Mouse (Mus musculus) hindbrain, embryonic 14.5 days (tissue): ENCODE data around the gene Gpc6. TPM values are rescaled to one million over a fixed set of nuclear protein-coding genes. Genes with fewer than 3 reads are reported as not detected.

Experiments used
- ATAC-seq: fragments of 200-750 bp; cut with Nextera tagmentation; 2 replicates; pipeline ENCODE4 v1.8.0; 2017; ENCODE audit warnings: moderate number of reproducible peaks, mild to moderate bottlenecking, moderate TSS enrichment, moderate library complexity; ENCODE audit not compliant: low FRiP score
- DNase-seq: peaks from one replicate; pipeline ENCODE4 v3.0.0-alpha.2; 2015; ENCODE audit warnings: low spot score
- H3K27ac ChIP-seq: fragments of 300-500 bp; sonication (generic); 2 replicates; pipeline ENCODE4 v1.5.1; 2014; ENCODE audit warnings: mild to moderate bottlenecking, moderate library complexity
- H3K27me3 ChIP-seq: fragments of 300-500 bp; sonication (generic); 2 replicates; pipeline ENCODE4 v1.6.1; 2014; ENCODE audit warnings: mild to moderate bottlenecking, low read length, mixed read lengths; ENCODE audit not compliant: control insufficient read depth, insufficient read depth
- H3K36me3 ChIP-seq: fragments of 300-500 bp; sonication (generic); replicated peaks from 2 replicates; pipeline ENCODE4 v1.6.1; 2014; ENCODE audit not compliant: control insufficient read depth, insufficient read depth
- H3K4me1 ChIP-seq: fragments of 300-500 bp; sonication (generic); replicated peaks from 2 replicates; pipeline ENCODE4 v1.6.1; 2014; ENCODE audit warnings: antibody characterized with exemption, low read length, mixed read lengths; ENCODE audit not compliant: control insufficient read depth, insufficient read depth
- H3K4me2 ChIP-seq: fragments of 300-500 bp; sonication (generic); replicated peaks from 2 replicates; pipeline ENCODE4 v1.6.1; 2014; ENCODE audit warnings: mild to moderate bottlenecking, moderate library complexity
- H3K4me3 ChIP-seq: fragments of 300-500 bp; sonication (generic); replicated peaks from 2 replicates; pipeline ENCODE4 v1.5.1; 2014; ENCODE audit warnings: mild to moderate bottlenecking, low read length
- H3K9ac ChIP-seq: fragments of 300-500 bp; sonication (generic); 2 replicates; pipeline ENCODE4 v1.6.1; 2014
- H3K9me3 ChIP-seq: fragments of 300-500 bp; sonication (generic); 2 replicates; pipeline ENCODE4 v1.6.1; 2016; ENCODE audit warnings: low read length; ENCODE audit not compliant: control insufficient read depth
- WGBS: fragments of 180-500 bp; shearing (Covaris S2); extraction: QIAGEN DNeasy Blood & Tissue Kit; methylation state at CpG from one replicate; pipeline ENCODE4 v1.1.7; 2014; 5-methylcytosine and 5-hydroxymethylcytosine counted together
- polyA plus RNA-seq: library from polyadenylated mRNA; unstranded; fragments of >200 nt; fragmentation: Nextera tagmentation; extraction: Ambion mirVana; gene quantifications from 2 replicates; pipeline ENCODE4 v1.2.1, GENCODE M21; 2014

The Gpc6 gene
- polyA plus RNA-seq, 1 experiment from 2014 or later: 18.6 TPM

DNA sequence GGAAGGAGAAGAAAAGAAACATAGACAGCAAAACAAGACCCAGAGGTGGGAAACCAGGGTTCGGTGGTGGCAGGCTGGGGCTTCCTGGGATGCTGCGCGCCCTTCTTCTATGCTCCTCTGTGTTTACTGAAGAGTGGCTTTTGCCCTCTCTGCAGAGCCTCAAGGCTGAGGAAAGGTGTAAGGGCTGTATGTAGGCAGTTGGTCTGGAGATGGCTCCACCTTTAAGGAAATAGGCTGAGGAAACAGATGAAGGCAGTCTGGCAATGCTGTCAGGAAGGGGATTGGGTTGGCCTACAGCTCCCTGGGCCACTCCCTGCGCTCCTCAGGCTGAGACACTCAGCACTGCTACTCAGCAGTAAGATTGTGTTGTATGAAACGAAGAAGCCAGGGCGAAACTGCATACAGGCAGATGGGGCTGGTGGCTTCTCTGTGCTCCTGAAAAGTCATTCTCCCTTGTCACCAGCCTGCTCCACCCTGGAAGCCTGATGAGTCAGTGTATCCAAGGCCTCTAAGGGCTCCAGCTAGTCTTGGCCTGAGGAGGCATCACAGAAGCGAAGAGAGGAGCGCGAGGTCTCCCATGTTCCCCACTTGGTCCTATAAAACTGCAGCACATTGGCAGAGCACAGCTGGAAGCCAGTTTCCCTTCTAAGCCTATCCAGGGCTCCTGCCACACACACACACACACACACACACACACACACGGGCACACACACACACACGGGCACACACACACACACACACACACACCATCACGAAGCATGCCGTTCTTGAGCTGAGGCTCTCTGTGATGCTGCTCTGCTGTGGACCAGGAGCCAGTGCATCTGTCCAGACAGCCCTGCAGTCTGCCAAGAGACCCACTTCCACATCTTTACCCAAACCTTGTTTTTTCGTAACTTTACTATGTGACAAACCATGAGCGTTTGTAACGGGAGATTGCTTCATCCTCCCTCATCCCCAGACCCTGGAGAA, 1006.0 kb downstream of the Gpc6 start:
- no peak overlapping the region for H3K4me2 ChIP-seq
- no peak overlapping the region for H3K4me3 ChIP-seq
- peak overlapping the region; percentile 12; the same call in 1 of the 2 replicates for H3K9ac ChIP-seq
- H3K4me1 ChIP-seq: peaks cover 15% of the 10 kb centered on the region
- no peaks in the 10 kb centered on the region for H3K36me3 ChIP-seq
- no peak for DNase-seq
- no peaks in the 10 kb centered on the region for H3K27me3 ChIP-seq
- WGBS: 47% methylated on average over 16 of the region's 16 CpGs
- H3K27ac ChIP-seq: peak overlapping the region; percentile 65
- no peaks in the 10 kb centered on the region for H3K9me3 ChIP-seq
- peak; percentile 39 for ATAC-seq

DNA sequence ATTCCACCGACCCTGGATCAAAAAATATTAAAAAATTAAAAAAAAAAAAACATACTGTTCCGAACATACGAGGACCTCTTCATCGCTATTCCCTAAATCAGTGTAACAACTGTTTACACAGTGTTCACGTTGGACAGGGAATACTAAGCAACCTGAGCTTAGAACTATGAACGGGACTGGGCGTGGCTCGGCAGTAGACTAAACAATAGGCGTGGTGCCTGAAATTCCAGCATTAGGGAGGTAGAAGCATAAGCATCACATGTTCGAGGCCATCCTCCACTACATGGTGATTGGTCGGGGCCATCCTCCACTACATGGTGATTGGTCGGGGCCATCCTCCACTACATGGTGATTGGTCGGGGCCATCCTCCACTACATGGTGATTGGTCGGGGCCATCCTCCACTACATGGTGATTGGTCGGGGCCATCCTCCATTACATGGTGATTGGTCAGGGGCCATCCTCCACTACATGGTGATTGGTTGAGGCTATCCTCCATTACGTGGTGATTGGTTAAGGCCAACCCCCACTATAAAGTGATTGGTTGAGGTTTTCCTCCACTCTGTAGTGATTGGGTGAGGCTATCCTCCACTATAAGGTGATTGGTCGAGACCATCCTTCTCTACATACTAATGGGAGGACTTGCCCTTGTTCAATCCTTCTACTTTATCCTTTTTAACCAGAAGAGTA, 1007.2 kb downstream of the Gpc6 start:
- H3K4me2 ChIP-seq: no peak overlapping the region
- H3K27ac ChIP-seq: no peak overlapping the region
- DNase-seq (no peak), ATAC-seq (no peak)
- H3K36me3 ChIP-seq: no peaks in the 10 kb centered on the region
- no peaks in the 10 kb centered on the region for H3K27me3 ChIP-seq
- H3K4me3 ChIP-seq: no peak overlapping the region
- no peak overlapping the region for H3K9ac ChIP-seq
- peaks cover 15% of the 10 kb centered on the region for H3K4me1 ChIP-seq
- 95% methylated on average over 16 of the region's 17 CpGs for WGBS
- H3K9me3 ChIP-seq: no peaks in the 10 kb centered on the region

DNA sequence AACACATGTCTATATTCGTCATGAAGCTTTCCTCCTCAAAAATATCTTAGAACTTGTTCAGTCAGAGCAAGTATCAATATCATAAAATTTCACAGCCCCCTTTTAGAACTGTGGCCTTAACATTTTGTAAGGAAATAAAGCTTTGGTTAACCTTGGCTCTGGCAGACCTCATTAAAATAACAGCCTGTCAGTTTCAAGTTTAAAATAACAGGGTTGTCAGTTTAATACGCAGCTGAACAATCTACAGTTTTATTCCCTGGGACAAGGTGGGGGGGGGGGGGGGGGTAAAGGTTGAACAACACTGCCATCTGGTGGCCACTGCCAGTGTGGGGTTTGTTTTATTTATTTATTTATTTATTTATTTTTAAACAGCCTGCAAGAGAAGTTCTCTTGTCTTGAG, 1013.4 kb downstream of the Gpc6 start:
- Histone ChIP-seq H3K9me3 (no peaks in the 10 kb centered on the region), H3K27me3 (no peaks in the 10 kb centered on the region), H3K4me1 (no peaks in the 10 kb centered on the region), H3K4me3 (no peak overlapping the region), H3K9ac (no peak overlapping the region), H3K36me3 (no peaks in the 10 kb centered on the region), H3K27ac (no peak overlapping the region), H3K4me2 (no peak overlapping the region)
- ATAC-seq (no peak), DNase-seq (peak; percentile 72)
- WGBS: 35% methylated on average over 2 of the region's 2 CpGs

DNA sequence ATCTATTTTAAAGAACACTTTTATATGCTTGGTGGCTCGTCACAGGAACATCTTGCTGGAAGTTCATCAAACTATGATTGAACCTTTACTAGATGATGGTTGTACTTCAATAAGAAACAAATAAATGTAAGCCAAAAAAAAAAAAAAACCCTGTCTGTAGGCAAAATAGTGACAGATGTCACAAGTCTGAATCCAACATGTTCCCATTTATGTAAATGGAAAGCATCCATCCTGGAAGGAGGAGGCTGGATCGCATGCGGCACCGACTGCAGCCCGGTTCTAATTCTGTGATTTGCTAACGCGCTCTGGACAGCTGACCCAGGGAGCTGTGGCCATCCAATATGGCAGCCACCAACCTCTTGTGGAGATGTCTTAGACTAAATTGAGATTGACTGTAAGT, 1014.4 kb downstream of the Gpc6 start:
- Histone ChIP-seq H3K4me2 (no peak overlapping the region), H3K36me3 (no peaks in the 10 kb centered on the region), H3K4me3 (no peak overlapping the region), H3K4me1 (no peaks in the 10 kb centered on the region), H3K9me3 (no peaks in the 10 kb centered on the region), H3K27ac (no peak overlapping the region), H3K9ac (no peak overlapping the region), H3K27me3 (no peaks in the 10 kb centered on the region)
- 90% methylated on average over 7 of the region's 7 CpGs for WGBS
- ATAC-seq (no peak), DNase-seq (no peak)

DNA sequence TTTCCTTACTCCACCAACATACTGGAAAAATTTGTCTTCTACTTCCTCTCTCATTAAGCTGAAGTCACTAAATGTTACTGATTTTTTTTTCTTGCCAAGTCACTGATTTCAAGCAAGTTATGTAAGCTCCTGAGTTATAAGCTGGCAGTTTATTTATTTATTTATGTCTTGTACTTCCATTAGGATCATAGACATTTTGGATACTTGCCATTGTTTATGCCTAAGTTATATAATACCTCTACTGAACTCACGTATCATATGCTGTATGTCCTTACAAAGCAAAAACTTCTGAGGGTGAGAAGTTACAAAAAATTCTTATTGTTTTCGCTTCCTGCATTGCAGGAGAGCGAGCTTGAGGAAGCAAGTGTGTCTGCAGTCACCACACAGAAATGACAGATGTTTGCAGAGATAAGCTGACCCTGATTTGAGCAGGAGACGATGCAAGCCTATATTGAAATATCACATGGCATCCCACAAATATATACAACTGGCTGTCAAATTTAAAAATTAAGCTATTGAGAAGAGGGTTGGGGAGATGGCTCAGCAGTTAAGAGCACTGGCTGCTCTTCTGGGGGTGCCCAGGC, 1020.9 kb downstream of the Gpc6 start:
- H3K27me3 ChIP-seq: no peaks in the 10 kb centered on the region
- no peak overlapping the region for H3K9ac ChIP-seq
- DNase-seq: no peak
- no peak for ATAC-seq
- WGBS: 86% methylated on average over 4 of the region's 4 CpGs
- H3K4me1 ChIP-seq: no peaks in the 10 kb centered on the region; the same call in 1 of the 2 replicates
- H3K9me3 ChIP-seq: no peaks in the 10 kb centered on the region
- H3K4me3 ChIP-seq: no peak overlapping the region
- no peaks in the 10 kb centered on the region for H3K36me3 ChIP-seq
- H3K4me2 ChIP-seq: no peak overlapping the region
- no peak overlapping the region for H3K27ac ChIP-seq

DNA sequence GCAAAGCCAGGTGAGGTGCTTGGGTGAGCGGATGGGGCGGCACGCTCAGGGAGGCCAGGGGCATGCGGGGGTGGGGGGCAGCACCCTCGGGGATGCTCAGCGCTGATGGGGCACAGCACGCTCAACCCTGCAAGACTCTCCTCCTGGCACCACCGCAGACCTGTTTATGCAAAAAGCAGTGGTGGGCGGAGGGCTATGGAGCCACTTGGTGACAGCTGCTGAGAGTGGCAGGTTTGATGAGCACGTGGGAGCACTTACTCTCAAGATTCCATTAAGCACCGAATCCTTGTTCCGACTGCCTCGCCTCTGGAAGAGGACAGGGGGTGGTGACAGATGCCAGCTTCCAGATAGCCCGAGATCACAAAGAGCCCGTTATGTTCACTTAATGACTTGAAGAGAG, 1026.2 kb downstream of the Gpc6 start:
- Histone ChIP-seq H3K4me3 (no peak overlapping the region), H3K4me2 (no peak overlapping the region; the same call in 1 of the 2 replicates), H3K9ac (no peak overlapping the region), H3K9me3 (no peaks in the 10 kb centered on the region), H3K27me3 (no peaks in the 10 kb centered on the region), H3K4me1 (no peaks in the 10 kb centered on the region; the same call in 1 of the 2 replicates), H3K36me3 (no peaks in the 10 kb centered on the region), H3K27ac (no peak overlapping the region)
- 58% methylated on average over 15 of the region's 15 CpGs for WGBS
- DNase-seq (no peak), ATAC-seq (peak; percentile 43; the same call in 1 of the 2 replicates)

DNA sequence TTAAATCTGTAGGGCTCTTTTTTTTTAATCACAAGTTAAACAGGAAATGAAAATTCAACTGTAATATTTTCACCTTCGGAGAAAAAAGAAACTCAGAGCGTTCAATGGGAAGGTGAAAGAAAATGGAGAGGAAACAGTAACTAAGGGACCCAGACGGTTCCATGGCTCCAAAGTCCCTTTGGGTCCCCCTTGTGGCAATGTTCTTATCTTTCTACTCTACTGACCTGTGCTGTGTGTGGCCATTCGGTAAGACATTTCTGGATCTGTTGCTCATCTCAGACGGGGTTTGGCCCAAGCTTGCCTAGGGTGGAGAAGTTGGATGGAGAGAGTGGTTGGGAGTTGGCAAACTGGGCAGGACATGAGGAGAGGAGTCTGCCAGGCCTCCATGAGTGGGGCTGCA, 1026.6 kb downstream of the Gpc6 start:
- no peak overlapping the region for H3K4me3 ChIP-seq
- no peaks in the 10 kb centered on the region; the same call in 1 of the 2 replicates for H3K4me1 ChIP-seq
- H3K9ac ChIP-seq: no peak overlapping the region
- no peaks in the 10 kb centered on the region for H3K9me3 ChIP-seq
- H3K4me2 ChIP-seq: no peak overlapping the region
- DNase-seq (peak; percentile 48), ATAC-seq (no peak; the same call in 1 of the 2 replicates)
- no peaks in the 10 kb centered on the region for H3K27me3 ChIP-seq
- H3K27ac ChIP-seq: no peak overlapping the region
- WGBS: 59% methylated on average over 5 of the region's 5 CpGs
- H3K36me3 ChIP-seq: no peaks in the 10 kb centered on the region

DNA sequence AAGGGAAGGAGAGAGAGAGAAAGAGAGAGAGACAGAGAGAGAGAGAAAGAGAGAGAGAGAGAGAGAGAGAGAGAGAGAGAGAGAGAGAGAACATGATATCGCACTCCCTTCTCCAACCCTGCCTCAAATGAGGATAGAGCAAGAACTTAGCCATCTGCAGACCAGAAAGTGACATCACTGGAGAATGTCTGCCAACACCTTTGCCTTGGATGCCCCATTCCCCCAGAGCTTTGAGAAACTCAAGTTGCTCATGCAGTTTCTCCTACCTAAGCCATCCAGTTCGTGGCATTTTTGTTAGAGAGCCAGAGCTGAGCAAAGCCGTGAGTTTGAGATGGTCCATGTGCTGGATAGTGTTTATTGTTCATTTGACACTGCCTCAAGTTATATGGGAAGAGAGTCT, 1030.9 kb downstream of the Gpc6 start:
- Histone ChIP-seq H3K36me3 (no peaks in the 10 kb centered on the region), H3K4me1 (peaks cover 5% of the 10 kb centered on the region), H3K9me3 (no peaks in the 10 kb centered on the region), H3K4me2 (no peak overlapping the region), H3K4me3 (no peak overlapping the region), H3K27ac (no peak overlapping the region), H3K9ac (no peak overlapping the region), H3K27me3 (no peaks in the 10 kb centered on the region)
- DNase-seq (no peak), ATAC-seq (no peak)
- WGBS: 95% methylated on average over 3 of the region's 3 CpGs

DNA sequence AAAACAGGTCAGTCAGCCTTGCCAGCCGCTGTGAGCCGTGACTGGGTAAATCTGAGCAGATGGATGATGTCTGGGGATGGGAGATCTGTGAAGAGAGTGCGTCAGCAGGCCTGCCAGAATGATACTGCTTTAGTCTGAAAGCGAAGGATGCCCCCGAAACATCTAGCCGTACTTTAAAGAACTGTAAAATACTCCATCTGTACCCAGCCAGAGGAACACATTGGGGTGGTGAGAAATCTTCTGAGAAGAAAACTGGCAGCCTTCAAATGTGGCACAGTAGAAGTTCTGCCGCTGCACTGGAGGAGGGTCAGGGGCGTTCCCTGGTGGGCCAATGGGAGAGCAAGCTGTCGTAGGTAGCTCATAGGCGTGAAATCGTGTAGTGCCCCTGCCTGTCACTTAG, 1033.3 kb downstream of the Gpc6 start:
- Histone ChIP-seq H3K27ac (no peak overlapping the region), H3K36me3 (no peaks in the 10 kb centered on the region), H3K9me3 (no peaks in the 10 kb centered on the region), H3K4me1 (peaks cover 6% of the 10 kb centered on the region; the same call in 1 of the 2 replicates), H3K4me2 (no peak overlapping the region), H3K27me3 (no peaks in the 10 kb centered on the region), H3K9ac (no peak overlapping the region), H3K4me3 (no peak overlapping the region)
- 90% methylated on average over 11 of the region's 11 CpGs for WGBS
- ATAC-seq: no peak
- DNase-seq: no peak
